Mouse (Mus musculus) urinary bladder, postnatal 25 days (tissue): ENCODE results near the gene Oas2.

Experiments
- DNase-seq: peaks from one replicate; pipeline ENCODE4 v3.0.0; 2022; ENCODE audit warnings: low spot score

Gene Oas2

DNA sequence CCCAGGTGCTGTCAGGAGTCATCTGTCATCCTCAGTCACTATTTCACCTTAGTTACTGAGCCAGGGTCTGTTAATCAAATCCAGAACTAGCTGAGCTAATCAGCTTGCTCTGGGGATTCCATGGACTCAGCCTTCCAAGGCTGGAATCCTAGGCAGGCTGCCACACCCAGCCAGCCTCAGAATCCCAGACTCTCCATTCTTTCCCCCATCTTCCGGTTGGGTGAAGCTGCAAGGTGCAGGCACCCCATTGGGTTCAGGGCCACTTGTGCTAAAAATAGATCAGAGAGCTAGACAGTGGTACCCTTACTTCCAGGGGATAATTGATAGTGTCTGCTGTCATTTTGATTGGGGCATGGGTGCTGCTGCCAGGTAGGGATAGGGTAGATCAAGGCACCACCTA is 16.9 kb downstream of the Oas2 start:
- no peak for DNase-seq

DNA sequence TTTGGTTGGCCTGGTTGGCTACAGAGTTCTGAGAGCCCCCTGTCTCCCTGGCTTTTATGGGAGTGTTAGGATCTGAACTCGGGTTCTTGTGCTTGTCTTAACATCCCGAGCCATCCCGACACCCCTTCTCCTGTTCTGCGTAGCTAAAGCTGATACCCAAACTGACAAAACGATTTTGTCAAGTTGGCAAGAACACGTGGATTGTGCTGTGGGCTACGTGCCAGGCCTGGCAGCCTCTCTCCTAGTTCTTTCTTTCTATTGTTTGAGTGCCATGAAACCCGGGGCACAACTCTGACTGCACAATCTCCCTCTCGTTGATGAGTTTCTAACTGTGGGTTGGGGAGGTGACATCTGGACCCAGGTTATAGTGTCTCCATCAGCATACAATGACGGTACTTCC is 20.3 kb downstream of the Oas2 start:
- DNase-seq = no peak

DNA sequence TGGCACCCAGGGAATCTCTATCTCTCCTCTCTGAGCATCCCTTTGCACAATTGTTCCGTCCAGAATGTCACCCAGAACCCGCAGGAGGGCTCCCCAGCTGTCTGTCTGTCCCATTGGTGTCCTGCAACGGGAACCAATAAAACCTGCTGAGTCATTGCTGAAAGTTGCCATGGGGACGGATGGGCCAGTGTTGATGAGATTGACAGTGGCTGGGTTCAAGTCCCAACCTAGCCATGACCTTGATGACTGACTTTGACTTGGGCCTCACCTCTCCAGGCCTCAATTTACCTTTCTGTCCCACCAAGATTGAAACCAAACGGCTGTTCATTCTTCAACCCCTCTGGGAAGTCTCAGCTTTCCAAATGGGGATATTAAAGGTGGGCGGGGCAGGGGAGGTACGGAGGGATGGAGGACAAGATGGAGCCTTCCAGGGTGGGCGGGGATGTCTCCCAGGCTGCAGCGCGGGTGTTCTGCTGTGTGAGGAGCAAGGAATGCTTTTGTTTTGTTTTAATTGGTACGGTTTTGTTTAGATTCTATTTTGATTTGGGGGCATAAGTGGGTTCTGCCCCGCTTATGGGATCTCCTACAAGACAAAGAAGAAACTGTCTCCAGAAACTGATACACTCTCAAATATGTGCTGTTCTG is 23.7 kb downstream of the Oas2 start:
- no peak for DNase-seq

DNA sequence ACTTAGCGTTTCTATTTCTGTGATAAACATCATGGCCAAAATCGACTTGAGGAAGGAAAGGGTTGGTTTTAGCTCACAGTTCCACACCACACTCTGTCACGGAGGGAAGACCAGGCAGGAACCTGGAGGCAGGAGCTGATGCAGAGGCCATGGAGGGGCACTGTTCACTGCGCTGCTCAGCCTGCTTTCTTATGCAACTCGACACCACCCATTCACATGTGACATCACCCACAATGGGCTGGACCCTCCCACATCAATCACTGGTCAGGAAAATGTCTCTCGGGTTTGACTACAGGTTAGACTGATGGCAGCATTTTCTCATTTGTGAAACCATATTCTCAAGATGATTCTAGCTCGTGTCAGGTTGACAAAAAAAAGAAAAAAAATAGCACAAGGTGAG is 28.6 kb downstream of the Oas2 start:
- no peak for DNase-seq

DNA sequence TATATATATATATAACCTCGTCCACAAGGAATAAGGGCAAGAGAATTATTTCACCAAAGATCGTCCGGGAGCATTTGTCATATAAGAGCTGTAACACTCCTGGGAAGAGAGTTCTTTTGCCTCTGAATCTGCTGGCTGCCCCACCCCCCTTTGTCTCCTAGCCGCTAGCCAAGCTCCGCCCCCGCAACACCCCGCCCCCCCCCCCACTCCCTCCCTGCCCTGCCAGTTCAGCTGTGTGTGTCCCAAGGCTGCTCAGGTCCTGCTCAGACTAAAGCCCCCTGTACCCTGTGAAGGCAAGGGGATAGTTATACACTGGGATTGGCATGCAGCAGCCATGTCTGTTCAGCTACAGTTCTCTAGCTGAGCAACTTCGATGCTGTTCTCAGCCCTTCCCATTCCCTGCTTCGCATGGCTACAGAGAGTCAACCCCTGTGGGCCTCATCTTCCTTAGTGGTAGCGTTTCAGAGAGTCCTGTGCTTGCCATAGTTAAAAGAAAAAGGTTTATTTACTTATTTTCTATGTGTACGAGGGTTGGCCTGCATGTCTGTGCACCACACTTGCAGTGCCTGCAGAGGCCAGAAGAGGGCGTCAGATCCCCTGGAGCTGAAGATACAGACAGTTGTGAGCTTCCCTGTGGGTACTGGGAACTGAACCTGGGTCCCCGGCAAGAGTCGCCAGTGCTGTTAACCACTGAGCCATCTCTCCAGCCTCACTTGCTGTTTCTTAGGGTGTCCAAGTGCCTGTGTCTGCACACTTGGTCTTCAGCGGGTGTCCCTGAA is 30.9 kb downstream of the Oas2 start:
- DNase-seq = no peak

DNA sequence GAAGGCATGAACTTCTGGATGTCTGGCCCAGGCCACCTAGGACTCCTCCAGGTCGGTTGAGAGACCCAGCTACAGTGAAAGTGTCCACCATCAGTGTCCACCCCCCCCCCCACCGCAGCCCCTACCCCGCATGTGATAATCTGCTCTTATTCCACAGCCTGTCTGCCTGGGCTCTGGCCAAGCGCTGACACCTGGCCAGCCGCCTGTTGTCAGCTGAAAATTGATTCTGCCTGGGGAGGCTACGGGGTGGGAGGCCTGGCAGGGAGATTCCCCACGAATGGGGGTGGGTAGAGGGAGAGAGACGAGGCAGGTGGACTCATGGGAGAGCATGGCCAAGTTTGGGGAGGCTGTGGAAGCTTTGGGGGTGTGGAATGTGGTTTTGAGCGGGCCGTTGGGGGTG is 32.5 kb downstream of the Oas2 start:
- no peak for DNase-seq

DNA sequence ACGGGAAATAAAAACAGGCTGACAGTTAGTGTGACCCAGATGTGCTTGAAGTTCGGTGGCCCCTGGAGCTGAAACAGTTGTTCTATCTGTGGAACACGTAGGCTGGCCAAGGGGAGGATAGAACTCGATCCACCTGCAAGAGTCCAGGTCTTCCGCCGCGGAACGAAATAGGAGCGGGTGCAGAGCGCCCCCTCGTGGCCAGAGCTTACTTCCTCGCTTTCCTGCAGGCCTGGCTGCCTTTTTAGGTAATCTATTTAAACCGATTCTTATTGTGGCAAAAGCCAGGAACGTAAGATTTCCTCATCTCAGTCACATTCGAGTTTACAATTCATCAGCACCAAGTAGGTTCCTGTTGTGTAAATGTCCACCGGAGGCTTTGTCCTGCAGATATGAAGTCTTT is 35.3 kb downstream of the Oas2 start:
- peak; percentile 65 for DNase-seq

DNA sequence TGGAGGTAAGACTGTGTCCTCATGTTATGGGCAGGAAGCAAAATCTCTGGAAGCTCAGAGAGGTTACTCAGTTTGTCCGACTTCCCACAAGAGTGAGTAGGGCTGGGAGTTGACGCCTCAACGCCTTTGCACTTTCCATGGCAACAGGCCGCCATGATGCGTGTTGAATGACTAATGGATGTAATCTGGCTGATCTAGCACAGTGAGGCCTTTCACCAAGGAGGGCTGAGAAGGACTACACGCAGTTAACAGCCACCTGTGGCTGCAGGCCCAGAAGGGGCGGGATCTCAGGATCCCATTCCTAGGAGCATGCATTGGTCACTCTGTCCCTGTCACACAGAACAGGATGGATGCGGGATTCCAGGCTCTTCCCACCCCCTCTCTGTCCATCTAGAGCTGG is 36.9 kb downstream of the Oas2 start:
- no peak for DNase-seq

DNA sequence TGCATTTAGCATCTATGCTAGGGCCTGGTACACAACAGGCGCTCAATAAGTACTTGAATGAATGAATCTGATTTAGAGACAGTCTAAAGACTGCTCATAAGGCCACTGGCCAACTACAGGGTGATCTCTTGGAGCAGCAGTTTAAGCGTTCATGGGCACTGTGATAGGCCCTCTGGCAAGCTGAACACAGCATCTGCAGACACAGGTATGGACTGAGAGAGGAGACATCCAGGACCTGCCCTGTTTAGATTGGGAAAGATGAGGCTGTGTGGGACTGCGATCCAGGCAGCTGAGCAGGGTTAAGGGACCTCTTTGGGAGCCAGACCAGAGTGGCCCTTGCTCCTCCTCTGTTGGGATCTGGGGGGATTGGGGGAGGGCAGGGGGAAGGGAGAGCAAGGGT is 37.8 kb downstream of the Oas2 start, which contains the start of gene Dtx1:
Gene Dtx1 (minus strand): TSS at position 101 of the 400 bp plus-strand sequence.
- no peak for DNase-seq

DNA sequence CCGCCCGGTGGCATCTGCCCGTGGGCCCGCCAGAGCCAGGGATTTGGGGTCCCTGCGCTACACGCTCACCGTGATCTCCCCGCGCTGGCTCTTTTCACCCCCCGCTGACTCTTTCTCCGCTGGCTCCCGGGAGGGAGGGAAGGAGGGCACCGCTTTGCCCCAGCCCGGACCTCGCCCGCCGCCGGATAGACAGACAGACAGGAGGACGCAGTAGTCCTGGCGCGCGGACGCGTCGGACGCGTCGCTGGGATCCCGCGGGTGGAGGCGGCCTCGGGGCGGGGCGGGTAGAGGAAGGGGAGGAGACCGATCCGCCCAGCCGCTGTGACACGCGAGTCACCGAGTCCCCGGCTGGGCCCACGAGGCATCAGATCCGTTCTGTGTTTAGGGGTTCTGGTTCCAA is 38.2 kb downstream of the Oas2 start:
- peak; percentile 30 for DNase-seq

DNA sequence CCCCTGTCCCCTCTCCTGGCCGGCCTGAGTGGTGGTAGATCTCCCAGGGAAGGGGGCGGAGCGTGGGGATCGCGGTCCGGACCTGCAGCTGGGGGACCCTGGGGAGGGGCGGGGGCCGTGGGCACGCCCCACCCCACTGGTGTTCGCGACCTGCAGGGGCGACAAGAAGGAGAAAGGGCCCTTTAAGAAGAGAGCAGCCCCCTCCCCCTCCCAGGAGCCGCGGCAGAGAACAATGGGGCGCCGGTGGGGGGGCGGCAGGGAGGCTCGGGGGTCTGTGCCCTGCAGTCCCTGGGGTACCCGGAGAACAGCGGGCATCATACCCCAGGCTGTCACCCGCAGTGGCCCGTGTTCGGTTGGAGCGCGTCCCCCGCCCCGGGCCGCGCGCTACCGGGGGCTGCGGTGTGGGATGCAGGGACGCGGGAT is 38.8 kb downstream of the Oas2 start:
- DNase-seq = no peak

DNA sequence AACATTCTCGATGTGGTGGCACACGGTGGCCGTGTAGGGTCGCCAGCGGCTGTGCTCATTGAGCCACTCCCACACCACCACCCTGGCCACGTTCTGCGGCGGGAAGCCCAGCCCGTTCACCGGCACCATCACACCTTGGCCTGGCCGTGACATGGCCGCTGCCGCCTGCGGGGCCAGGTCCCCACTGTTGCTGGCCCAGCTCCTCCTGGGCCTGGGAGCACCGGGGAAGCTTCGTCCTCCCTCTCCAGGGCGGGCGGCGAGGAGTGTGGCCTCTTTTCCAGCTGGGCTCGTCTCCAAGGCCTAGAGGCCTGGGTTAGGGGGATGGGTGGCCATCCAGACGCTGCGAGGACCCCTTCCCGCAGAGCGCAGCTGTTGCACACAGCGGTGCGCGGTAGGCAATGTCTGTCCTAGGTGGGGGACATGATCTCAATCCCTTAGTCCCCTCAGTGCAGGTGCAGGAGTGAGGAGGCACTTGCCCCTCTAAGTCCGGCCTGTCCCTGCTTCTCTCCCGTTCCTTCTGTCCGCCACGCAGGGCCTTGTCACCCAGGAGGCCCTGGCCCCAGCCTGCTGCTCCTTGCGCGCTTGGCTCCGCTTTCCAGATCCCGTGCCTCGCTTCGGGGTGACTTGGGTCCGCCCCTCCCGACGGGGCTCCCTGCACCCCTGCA is 39.4 kb downstream of the Oas2 start:
- no peak for DNase-seq

DNA sequence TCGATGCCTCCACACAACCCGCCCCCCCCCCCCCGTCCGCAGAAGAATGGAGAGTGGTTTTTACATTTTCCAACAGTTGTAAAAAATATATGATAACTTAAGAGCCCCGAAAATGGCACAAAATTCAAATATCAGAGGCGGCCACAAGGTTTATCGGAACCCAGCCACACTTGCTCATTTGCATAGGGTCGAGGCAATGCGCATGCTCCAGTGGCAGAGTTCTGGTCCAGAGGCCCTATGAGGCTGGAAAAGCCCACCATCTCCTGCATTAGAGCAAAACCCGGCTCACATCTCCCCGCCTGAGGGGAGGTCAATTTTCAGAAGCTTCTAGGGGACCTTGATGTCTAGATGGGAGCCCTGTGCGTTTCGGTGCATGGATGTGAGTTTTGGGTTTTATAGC is 42.7 kb downstream of the Oas2 start:
- DNase-seq = no peak

DNA sequence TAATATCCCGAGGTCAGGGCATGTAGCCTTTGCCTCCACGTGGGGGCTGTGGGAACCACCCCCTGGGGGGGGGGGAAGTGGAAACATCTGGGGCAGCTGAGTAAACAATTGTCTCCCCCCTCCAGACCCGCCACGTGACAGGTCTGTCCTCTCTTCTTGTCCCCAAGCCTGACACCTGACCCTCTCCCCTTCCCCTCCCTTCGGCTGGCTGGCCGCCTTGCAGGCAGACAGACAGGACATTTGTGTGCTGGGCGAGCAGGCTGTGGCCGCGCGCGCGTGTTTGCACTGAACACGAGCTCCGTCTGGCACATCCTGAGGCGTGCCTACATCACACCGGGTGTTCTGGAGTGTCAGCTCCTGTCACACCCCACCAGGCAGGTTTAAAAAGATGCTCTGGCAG is 43.1 kb downstream of the Oas2 start:
- no peak for DNase-seq

DNA sequence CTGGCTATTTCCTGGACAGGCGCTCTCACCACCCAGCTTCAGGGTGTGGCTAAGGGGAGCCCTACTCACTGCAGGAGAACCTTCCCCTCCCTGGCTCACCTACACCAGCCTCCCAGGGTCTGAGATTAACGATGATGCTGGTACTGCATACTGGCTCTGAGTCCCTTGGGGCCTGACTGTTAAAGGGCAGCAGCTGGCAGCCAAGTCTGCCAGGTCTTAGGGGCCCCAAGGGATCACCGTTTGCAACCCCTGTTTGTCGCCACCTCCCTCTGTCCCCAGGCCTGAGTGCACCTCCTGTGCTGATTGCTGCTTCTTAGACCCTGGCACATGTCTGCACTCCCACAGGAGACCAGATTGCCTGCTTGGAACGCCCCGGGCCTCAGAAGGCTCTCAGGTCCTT is 45.2 kb downstream of the Oas2 start:
- DNase-seq = no peak

DNA sequence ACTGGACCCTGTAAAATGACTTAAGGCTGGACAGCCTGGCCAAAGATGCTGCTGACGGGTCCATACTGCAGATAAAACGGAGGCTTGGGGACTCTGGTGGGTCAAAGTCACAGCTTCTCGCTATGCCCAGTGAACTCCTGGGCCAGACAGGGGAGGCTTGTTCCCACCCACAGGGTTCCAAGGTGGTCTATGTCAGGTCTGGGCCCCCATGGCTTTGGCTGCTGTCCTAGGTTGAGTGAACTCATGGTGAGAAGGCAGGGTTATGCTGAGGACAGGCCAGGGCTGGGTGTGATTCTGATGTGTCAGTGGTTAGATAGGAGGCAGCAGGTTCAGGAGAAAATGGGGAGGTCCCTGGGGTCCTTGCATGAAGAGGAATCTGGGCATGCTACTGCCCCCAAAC is 46.0 kb downstream of the Oas2 start:
- no peak for DNase-seq

DNA sequence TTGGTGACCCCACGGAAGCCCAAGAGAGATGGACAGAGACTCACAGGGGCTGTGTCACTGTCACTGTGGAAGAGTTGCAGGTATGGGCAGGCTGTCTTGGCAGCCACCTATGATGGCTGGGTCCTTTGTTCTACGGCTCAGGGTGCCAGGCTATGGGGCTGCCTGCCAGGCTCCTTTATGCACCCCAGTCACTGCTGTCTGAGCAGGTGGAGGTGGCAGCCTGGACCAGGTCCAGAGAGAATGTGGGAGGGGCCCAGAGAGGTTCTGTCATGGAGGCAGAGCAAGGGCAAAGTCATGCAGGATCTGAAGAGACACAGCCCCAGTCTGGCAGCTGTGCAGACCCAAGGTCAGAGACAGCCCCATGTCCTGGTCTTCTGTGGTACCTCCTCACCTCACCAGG is 46.7 kb downstream of the Oas2 start:
- no peak for DNase-seq

DNA sequence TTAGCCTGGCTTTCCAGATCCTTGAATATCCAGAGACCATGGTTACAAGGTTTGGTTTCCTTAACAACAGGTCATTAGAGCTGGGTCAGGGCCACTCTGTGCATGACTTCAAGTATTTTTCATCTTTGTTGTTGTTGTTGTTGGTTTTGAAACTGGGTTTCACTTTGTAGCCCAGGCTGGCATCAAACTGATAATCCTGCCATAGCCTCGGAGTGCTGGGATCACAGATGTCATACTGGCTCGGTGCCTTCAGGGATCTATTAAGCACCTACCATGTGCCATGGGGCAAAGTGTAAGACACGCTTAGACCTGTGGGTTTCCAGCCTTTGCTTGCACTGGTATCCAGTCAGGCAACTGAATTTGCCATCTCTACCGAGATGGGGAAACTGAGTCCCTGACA is 47.2 kb downstream of the Oas2 start:
- no peak for DNase-seq

DNA sequence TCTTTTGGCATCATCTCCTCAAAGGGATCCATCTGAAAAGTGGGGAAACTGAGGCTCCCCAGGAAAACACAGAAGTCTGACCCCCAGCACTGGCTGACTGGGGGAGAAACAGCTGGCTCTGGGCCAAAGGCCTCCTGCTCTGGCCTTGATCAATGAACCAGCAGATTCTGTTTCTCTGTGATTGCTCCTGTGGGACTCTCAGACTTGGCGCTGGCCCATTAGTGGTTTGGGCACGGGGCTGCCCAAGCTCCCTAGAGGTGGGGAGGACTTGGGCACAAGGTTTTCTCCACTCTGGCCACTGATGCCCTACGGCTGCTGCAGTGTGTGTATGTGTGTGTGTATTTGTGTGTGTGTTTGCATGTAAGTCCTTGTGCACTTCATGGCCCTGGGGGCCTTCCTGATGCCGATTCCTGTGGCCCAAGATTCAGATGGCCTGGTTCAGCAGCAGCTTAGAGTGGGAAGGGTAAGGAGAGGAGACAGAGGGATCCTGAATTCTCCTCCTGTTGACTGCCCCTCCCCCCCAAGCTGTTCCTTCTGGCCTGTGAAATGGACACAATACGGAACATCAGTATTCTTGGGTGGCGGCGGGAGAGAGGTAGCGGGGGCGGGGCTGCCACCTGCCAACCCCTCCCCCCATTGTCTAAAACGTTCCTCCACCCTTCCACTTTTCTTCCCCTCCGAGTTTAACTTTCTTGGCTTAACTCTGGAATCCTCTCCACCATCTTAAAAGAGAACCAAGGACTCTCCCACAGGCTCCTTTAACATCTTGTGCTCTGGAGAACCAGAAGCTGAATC is 48.5 kb downstream of the Oas2 start:
- no peak for DNase-seq

DNA sequence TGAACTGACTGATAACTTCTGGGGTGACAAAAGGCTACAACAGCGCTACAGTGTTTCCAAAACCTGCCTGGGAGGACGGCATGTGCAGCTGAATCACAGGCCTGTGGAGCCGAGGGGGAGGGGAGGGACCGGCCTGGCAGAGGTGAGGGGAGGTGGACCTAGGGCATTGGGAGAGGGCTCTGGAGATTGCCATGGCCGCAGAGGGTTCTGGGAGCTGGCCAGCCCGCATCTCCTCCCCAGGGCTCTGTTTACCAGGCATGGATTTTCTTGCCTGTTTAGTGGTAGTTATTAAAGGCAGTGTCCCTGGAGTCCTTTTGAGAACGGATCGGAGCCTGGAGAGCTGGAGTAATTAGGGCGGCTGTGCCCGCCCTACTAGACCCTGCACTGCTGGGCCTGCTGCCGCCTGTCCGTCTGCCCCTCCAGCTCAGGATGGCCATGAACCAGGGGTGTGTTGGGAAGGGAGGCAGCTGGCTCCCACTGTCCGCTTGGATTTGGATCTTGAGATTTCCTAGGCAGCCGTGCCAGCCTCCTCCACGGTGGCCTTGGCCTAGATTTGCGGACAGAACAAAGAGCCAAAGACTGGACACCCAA is 50.8 kb downstream of the Oas2 start:
- no peak for DNase-seq

DNA sequence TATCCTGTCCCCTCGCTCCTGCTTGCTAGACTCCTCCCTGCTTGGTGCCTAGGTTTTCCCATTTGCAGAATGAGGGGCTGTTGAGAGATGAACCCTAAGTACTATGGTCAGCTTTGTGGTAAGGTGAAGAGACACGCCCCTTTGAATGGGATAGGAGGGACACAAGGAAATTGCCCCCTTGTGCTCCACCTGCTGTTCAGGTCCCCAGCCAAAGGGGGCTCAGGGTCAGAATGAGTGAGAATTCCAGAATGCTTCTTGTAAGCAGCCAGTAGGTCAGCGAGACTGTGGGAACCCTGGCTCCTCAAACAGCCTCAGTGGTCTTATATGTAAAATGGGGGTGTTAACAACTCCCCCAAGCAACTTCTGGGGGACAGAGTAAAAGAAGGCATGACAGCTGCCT is 51.5 kb downstream of the Oas2 start:
- DNase-seq = no peak

DNA sequence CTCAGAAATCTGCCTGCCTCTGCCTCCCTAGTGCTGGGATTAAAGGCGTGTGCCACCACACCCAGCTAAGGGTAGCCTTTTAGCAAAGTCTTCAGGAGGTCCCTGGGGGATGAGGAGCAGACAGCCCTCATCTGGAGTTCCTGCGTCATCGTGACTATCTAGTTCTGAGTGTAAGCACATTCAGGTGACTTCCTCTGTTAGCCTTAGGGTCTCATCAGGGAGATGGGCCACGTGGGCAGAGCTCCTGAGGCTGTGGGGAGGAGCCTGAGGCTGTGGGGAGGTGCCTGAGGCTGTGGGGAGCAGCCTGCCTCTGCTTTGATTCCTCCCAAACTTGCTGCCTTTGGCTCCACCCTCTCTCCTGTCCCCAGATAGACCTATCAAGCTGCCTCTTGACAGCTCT is 52.8 kb downstream of the Oas2 start:
- no peak for DNase-seq
